Mouse (Mus musculus) forebrain, embryonic 16.5 days (tissue): Measurements from ENCODE around the gene Rnf213. TPM values are rescaled to one million over a fixed set of nuclear protein-coding genes. Genes with fewer than 3 reads are reported as not detected.

ENCODE experiments used
- ATAC-seq: fragments of 200-750 bp; cut with Nextera tagmentation; 2 replicates; pipeline ENCODE4 v1.8.0; 2017; ENCODE audit warnings: mild to moderate bottlenecking, moderate library complexity
- H3K27ac ChIP-seq: fragments of 300-500 bp; sonication (generic); 2 replicates; pipeline ENCODE4 v1.5.1; 2014; ENCODE audit warnings: low read length, control low read depth
- H3K27me3 ChIP-seq: fragments of 300-500 bp; sonication (generic); replicated peaks from 2 replicates; pipeline ENCODE4 v1.6.1; 2014; ENCODE audit warnings: low read length; ENCODE audit not compliant: control insufficient read depth, insufficient read depth
- H3K36me3 ChIP-seq: fragments of 300-500 bp; sonication (generic); 2 replicates; pipeline ENCODE4 v1.6.1; 2014; ENCODE audit not compliant: control insufficient read depth, insufficient read depth
- H3K4me1 ChIP-seq: fragments of 300-500 bp; sonication (generic); replicated peaks from 2 replicates; pipeline ENCODE4 v1.6.1; 2014; ENCODE audit warnings: low read length; ENCODE audit not compliant: control insufficient read depth, insufficient read depth
- H3K4me2 ChIP-seq: fragments of 300-500 bp; sonication (generic); 2 replicates; pipeline ENCODE4 v1.6.1; 2014; ENCODE audit warnings: mild to moderate bottlenecking, low read length, control low read depth
- H3K4me3 ChIP-seq: fragments of 300-500 bp; sonication (generic); replicated peaks from 2 replicates; pipeline ENCODE4 v1.5.1; 2014; ENCODE audit warnings: mild to moderate bottlenecking, low read length, control low read depth
- H3K9ac ChIP-seq: fragments of 300-500 bp; sonication (generic); replicated peaks from 2 replicates; pipeline ENCODE4 v1.6.1; 2014; ENCODE audit warnings: low read depth, low read length, control low read depth
- H3K9me3 ChIP-seq: fragments of 300-500 bp; sonication (generic); 2 replicates; pipeline ENCODE4 v1.6.1; 2016; ENCODE audit warnings: low read length; ENCODE audit not compliant: control insufficient read depth
- WGBS: fragments of 180-500 bp; shearing (Covaris S2); extraction: QIAGEN DNeasy Blood & Tissue Kit; methylation state at CpG from one replicate; pipeline ENCODE4 v1.1.7; 2014; 5-methylcytosine and 5-hydroxymethylcytosine counted together
- polyA plus RNA-seq: library from polyadenylated mRNA; unstranded; fragments of >200 nt; fragmentation: Nextera tagmentation; extraction: Ambion mirVana; gene quantifications from 2 replicates; pipeline ENCODE4 v1.2.1, GENCODE M21; 2015

Rnf213 gene
- polyA plus RNA-seq = 1.3 TPM in 2 replicates

DNA sequence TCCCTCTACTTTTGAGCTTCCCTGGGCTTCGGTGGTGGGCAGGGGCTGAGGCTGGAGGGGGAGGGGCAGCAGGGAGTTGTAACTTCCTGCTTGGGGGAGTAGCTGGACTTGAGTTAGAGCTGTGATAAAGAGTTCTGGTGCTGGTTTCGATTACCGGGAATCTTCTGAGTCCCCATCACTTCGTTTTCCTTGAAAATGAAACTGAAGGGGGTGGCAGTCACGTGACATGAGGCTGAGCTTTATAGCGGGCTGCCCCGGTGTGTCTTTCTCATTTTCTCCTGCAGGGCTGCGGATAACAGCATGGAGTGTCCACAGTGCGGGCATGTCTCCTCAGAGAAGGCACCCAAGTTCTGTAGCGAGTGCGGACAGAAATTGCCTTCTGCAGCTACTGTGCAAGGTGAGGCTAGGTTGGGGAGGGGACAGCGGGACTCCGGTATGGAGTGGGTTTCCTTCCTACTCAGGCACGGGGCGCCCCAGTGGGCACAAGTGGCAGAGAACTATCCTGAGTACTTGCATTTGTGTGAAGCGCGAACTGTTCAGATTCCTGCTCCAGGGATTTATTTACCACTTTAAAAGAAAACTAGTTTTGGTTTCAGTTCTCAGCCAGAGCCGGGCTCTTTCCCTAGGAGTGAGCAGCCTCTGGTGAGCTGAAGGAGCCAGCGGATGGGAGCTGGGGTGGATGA, at the start of gene Rnf213:
Gene Rnf213, plus strand, starts transcription at position 301 of the 683 bp plus-strand sequence.
- 1% methylated on average over 19 of the region's 19 CpGs for WGBS
- ATAC-seq = 0 out of 2 replicates have a peak, but pooled peaks have one; percentile 33
- H3K9ac ChIP-seq = peak within 1 kb of the TSS; percentile 48

DNA sequence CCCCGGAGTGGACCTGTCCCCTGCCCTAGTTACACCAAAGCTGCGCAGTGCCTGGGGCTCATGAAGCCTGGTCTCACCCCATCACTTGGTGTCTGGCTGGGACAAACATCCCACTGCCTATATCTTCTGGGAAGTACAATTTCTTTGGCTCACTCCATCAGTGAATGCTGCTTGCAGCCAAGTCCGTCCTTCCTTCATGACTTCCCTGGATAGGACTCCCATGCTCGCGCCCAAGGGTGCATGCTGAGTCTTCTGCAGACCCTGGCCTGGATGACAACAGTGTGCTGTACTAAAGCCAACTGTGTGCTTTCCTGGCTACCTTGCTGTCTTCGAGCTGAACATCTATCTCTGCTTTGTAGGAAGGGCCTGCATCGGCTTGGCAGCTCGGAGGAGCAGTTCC, 48.7 kb upstream of the Rnf213 start:
- WGBS = 82% methylated on average over 8 of the region's 8 CpGs
- no peak for ATAC-seq
- Histone ChIP-seq H3K4me1 (no peaks in the 10 kb centered on the region), H3K9ac (no peak overlapping the region), H3K27ac (no peak overlapping the region), H3K9me3 (no peaks in the 10 kb centered on the region), H3K36me3 (no peaks in the 10 kb centered on the region), H3K4me3 (no peak overlapping the region), H3K27me3 (no peaks in the 10 kb centered on the region), H3K4me2 (no peak overlapping the region)

More for the DNA sequence above, at the start of gene Rnf213:
- Histone ChIP-seq H3K27ac (no peak within 1 kb of the TSS), H3K4me2 (peak within 1 kb of the TSS; percentile 62), H3K36me3 (no peaks in the 10 kb centered on the region), H3K9me3 (no peaks in the 10 kb centered on the region), H3K27me3 (peaks cover 38% of the 10 kb centered on the region), H3K4me3 (peak within 1 kb of the TSS; percentile 45), H3K4me1 (peaks cover 22% of the 10 kb centered on the region)

DNA sequence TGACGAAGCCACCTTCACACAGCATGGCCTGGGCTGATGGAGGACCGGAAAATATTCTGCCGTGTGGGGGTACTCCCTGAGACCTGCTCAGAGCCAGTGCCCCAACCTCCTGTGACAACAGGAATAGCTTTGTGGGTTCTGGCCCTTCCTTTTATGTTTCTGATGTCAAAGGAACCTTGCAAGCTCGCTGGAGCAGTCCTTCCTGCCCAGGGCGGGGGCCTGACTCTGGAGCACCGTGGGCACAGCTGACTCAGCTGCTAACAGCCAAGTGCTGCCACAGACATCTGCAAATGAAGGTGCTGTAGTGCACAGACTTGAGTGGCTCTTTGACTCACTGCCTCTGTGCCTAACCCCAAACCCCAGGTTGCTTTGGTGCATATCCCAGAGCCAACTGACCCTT, 48.0 kb upstream of the Rnf213 start:
- Histone ChIP-seq H3K27me3 (no peaks in the 10 kb centered on the region), H3K4me3 (no peak overlapping the region), H3K4me2 (no peak overlapping the region), H3K36me3 (no peaks in the 10 kb centered on the region), H3K9ac (no peak overlapping the region), H3K9me3 (no peaks in the 10 kb centered on the region), H3K4me1 (no peaks in the 10 kb centered on the region), H3K27ac (no peak overlapping the region)
- 71% methylated on average over 6 of the region's 6 CpGs for WGBS
- no peak for ATAC-seq

DNA sequence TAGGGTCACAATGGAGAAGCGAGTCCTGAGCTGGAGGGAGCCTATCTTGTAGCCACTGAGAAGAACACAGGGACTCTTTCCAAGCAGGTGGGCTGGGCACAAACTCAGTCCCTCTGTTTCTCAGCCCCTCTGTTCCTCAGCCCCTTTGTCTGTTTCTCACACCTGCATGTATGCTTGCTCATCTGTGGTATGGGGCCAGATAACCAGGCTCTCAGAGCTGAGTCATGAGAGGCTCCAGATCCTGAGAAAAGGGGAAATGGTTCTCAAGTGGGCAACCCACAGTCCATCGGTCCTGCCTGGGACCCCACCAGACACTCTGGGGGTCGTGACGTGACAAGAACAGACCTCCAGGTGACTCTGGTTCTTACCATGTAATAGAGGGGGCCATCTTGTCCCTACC, 45.8 kb upstream of the Rnf213 start:
- no peak for ATAC-seq

DNA sequence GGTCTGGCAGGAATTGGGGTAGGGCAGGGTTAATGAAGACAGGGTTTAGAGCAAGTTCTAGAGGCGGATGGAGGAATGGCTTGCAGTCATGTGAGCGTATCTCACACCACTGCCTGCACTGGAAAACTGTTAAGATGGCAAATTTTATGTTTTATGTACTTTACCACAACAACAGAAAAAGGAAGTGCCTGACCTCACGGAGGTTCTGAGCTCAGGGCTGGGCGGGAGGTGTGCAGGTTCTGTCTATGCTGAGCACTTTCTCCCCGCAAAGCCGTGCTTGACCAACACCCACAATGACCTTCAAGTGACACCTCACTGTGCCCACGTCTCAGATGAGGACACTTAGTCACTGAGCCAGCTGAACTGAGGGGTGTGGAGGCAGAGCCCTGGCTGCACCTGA, 40.8 kb upstream of the Rnf213 start:
- no peaks in the 10 kb centered on the region for H3K9me3 ChIP-seq
- no peaks in the 10 kb centered on the region for H3K27me3 ChIP-seq
- no peak overlapping the region for H3K4me2 ChIP-seq
- H3K36me3 ChIP-seq = no peaks in the 10 kb centered on the region
- no peak overlapping the region for H3K27ac ChIP-seq
- whole genome bisulfite sequencing = 75% methylated on average over 7 of the region's 7 CpGs
- ATAC-seq = no peak
- H3K4me1 ChIP-seq = peaks cover 10% of the 10 kb centered on the region
- H3K4me3 ChIP-seq = no peak overlapping the region
- no peak overlapping the region for H3K9ac ChIP-seq

More for the DNA sequence above, 45.8 kb upstream of the Rnf213 start:
- Histone ChIP-seq H3K4me1 (no peaks in the 10 kb centered on the region), H3K27me3 (no peaks in the 10 kb centered on the region), H3K4me2 (no peak overlapping the region), H3K36me3 (no peaks in the 10 kb centered on the region), H3K27ac (no peak overlapping the region), H3K9ac (no peak overlapping the region), H3K9me3 (no peaks in the 10 kb centered on the region), H3K4me3 (no peak overlapping the region)
- 89% methylated on average over 4 of the region's 4 CpGs for WGBS

DNA sequence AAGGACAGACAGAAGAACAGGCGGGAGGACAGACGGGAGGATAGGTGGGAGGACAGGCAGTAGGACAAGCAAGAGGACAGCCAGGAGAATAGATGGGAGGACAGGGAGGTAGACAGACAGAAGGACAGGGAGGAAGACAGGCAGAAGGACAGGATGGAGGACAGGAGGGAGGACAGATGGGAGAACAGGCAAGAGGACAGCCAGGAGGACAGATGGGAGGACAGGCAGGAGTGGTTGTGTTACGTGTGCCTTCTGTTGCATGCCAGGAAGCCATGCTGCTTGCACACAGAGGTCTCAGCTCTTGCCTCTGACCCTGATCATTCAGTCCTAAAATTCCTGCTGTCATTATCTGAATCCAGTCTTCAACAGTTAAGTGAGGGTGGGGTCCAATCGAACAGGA, 39.0 kb upstream of the Rnf213 start:
- H3K27me3 ChIP-seq = no peaks in the 10 kb centered on the region
- H3K27ac ChIP-seq = no peak overlapping the region
- no peaks in the 10 kb centered on the region for H3K36me3 ChIP-seq
- H3K4me1 ChIP-seq = peaks cover 10% of the 10 kb centered on the region
- 83% methylated on average over 4 of the region's 4 CpGs for WGBS
- ATAC-seq = no peak
- no peak overlapping the region for H3K9ac ChIP-seq
- no peak overlapping the region for H3K4me3 ChIP-seq
- H3K9me3 ChIP-seq = no peaks in the 10 kb centered on the region
- H3K4me2 ChIP-seq = no peak overlapping the region

DNA sequence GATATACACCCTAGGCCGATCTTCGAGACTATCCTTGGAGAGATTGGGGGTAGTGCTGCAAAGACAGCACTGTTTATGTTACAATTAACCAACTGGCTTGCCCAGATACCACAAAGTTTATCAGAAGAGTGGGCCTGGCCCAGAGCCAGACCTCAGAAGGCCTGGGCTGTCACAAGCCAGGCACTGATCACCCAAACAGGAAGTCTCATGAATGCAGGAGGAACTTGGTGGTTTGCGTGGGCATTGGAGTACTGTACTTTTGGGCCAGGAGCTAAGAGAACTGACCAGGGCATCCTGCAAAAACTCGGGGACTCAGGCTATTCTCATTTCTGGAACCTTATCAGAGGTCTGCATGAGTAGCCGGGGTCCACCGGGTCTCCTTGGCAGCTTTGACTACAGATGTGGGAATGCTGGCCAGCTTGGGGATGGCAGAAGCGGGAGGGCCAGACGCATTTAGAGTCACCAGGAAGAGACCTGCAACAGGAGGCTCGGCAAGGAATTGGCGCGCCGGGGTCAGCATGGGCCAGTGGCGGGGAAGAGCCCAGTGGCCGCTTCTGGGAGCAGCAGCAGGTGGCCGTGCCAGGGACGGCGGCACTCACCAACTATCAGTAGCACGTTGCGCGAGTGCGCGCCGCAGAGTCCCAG, 38.0 kb upstream of the Rnf213 start:
- Histone ChIP-seq H3K27ac (no peak overlapping the region), H3K36me3 (no peaks in the 10 kb centered on the region), H3K9ac (peak overlapping the region; percentile 64), H3K9me3 (no peaks in the 10 kb centered on the region), H3K4me1 (peaks cover 10% of the 10 kb centered on the region), H3K4me3 (peak overlapping the region; percentile 68), H3K4me2 (peak overlapping the region; percentile 98), H3K27me3 (no peaks in the 10 kb centered on the region)
- ATAC-seq = 0 out of 2 replicates have a peak, but pooled peaks have one; percentile 5
- 5% methylated on average over 23 of the region's 23 CpGs for WGBS

DNA sequence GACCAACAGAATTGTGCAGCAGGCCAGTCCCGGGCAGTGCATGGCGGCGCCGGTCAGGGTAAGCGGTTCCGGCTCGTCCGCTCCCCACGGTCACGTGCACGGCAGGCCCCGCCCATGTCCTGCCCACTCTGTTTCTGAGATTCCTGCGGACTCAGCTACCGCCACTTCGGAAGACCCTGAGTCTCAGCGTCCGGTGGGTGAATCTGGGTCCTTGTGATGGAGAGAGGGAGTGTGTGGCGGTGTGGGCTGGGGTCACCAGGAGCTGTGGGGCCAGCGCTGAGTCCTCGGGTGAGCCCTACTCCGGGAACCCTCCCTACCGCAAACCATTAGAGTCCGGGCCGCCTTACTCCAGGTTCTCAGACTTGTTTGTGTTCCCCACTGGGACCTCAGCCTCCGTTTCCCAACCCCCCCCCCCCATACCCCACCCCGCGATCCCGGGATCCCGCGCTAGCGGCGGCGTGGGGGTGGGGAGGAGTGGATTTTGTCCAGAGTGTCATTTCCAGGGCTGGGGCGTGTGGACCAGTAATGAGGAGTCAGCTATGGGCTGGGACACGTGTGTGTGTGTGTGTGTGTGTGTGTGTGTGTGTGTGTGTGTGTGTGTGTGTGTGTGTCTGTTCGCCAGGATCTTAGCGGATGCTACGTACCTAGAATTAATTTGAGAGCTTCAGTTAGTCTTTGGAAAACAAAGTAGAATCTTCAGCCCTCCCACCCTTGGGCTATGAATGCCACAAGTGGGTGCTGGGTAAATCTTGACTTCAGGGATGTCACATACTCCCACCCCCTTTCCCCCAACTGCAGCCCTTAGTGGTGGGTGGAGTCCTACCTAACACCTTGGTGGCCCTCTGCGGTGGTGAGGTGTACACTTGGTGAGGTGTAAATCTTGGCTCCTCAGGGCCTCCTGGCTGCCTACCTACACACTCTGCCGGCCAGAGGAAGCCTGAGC, 37.2 kb upstream of the Rnf213 start, which contains the start of the genes Sgsh and Slc26a11:
Gene Sgsh, minus strand, starts transcription at position 94 of the 943 bp plus-strand sequence.
Gene Slc26a11, plus strand, starts transcription at position 115 of the 943 bp plus-strand sequence.
- peak within 1 kb of the TSS; percentile 68 for H3K4me3 ChIP-seq
- H3K4me2 ChIP-seq = peak within 1 kb of the TSS; percentile 98
- no peaks in the 10 kb centered on the region for H3K36me3 ChIP-seq
- 1% methylated on average over 40 of the region's 40 CpGs for WGBS
- H3K4me1 ChIP-seq = peaks cover 10% of the 10 kb centered on the region
- no peaks in the 10 kb centered on the region for H3K9me3 ChIP-seq
- H3K27ac ChIP-seq = no peak within 1 kb of the TSS
- no peaks in the 10 kb centered on the region for H3K27me3 ChIP-seq
- peak; percentile 94 for ATAC-seq
- peak within 1 kb of the TSS; percentile 64 for H3K9ac ChIP-seq

DNA sequence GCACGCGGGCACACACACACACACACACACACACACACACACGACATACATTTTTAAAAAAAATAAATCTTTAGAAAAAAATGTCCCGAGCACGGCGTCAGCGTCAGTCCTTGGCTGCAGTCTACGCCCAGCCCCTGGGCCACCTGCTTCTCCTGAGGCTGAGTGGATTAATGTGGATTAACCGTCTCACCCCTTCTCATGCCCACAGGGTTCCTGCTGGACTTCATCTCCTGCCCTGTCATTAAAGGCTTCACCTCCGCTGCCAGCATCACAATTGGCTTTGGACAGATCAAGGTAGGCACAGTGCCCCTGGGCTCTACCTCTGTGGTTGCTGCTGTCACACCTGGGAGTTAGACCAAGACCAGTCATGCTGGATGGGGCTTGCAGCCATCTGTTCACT, 33.8 kb upstream of the Rnf213 start:
- Histone ChIP-seq H3K36me3 (no peaks in the 10 kb centered on the region), H3K4me1 (peaks cover 17% of the 10 kb centered on the region), H3K9ac (no peak overlapping the region), H3K4me3 (no peak overlapping the region), H3K27ac (no peak overlapping the region), H3K4me2 (no peak overlapping the region), H3K27me3 (no peaks in the 10 kb centered on the region), H3K9me3 (no peaks in the 10 kb centered on the region)
- ATAC-seq = no peak
- WGBS = 89% methylated on average over 10 of the region's 10 CpGs
